Mouse (Mus musculus): ENCODE results near the gene Aifm1. TPM values are rescaled to one million over a fixed set of nuclear protein-coding genes. Genes with fewer than 3 reads are reported as not detected.

Gene Aifm1
- 67.2 and 68.9 TPM in 2 replicates for polyA plus RNA-seq (2015; fragmentation: Nextera tagmentation; extraction: Ambion mirVana)

DNA sequence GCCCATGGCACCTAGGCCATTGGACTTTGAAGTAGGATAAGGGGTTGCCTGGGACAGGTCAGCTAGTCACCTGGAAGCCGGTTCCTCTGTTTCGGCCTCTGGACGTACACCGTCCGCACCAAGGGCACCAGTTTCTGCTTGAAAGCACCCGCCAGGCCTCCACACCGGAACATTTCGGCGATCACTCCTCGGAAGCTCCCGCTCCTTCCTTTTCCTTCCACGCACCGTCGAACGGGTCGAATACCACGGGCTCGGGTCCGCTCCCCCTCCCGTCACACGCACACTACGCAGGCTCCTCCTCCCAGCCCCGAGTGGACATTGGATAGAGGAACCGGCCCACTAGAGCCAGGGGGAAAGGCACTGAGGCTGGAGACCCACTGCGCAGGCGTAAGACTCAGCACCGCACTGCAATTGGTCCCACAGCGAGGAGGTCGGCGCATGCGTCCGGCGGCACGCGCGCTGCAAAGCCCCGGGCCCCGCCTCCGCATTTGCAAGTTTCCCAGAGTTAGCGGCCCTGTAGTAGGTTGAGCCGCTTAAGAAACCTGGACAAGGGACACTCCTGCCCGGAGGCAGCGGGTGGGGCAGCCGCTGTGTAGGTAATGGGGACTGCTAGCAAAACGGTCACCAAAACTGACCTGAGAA lies at the start of gene Aifm1:
Gene Aifm1 (minus strand): TSS at position 398 of the 642 bp plus-strand sequence.
- Histone ChIP-seq H3K27me3 (replicated peaks; ENCODE audit: control insufficient read depth, insufficient read depth, low read length) (no peaks in the 10 kb centered on the region), H3K4me2 (replicated peaks; ENCODE audit: low read depth) (peak within 1 kb of the TSS; percentile 61), H3K4me3 (ENCODE audit: low read depth, low read length) (peak within 1 kb of the TSS; percentile 52), H3K4me1 (replicated peaks; ENCODE audit: control insufficient read depth, insufficient read depth, low read length) (no peaks in the 10 kb centered on the region), H3K9me3 (ENCODE audit: control insufficient read depth) (no peaks in the 10 kb centered on the region), H3K36me3 (ENCODE audit: control insufficient read depth, insufficient read depth) (no peaks in the 10 kb centered on the region), H3K9ac (ENCODE audit: low read depth, low read length) (peak within 1 kb of the TSS; percentile 40), H3K27ac (ENCODE audit: low read depth, low read length) (0 out of 2 replicates have a peak within 1 kb of the TSS, but pooled peaks have one; percentile 1)
- TF ChIP-seq CTCF (IDR thresholded peaks at IDR 0.05; ENCODE audit: low read depth): no peak
- WGBS: 24% methylated on average over 44 of the region's 45 CpGs
- ATAC-seq: peak; percentile 97

DNA sequence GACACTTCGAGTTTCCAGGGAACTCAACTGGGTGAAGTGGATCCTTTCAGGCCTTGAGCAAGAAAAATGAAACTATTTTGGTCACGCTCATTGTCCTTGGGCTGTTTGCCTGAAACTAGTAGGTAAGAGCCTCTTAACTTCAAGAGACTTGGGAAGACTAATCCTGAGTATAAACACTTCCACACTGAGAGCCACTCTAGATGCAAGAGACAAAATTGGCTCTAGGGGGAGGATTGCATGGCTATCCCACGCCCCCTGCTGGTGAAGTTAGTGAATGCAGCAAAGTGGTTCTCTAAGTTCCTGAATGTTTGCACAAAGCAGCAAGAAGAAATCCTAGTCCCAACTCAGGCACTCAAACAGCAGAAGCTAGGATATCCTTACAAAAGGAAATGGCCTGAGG lies 18.8 kb upstream of the Aifm1 start:
- Histone ChIP-seq H3K4me1 (replicated peaks; ENCODE audit: control insufficient read depth, insufficient read depth, low read length) (no peaks in the 10 kb centered on the region), H3K9me3 (ENCODE audit: control insufficient read depth) (no peaks in the 10 kb centered on the region), H3K4me2 (replicated peaks; ENCODE audit: low read depth) (peak overlapping the region; percentile 49), H3K9ac (ENCODE audit: low read depth, low read length) (no peak overlapping the region), H3K27me3 (replicated peaks; ENCODE audit: control insufficient read depth, insufficient read depth, low read length) (no peaks in the 10 kb centered on the region), H3K27ac (ENCODE audit: low read depth, low read length) (no peak overlapping the region), H3K36me3 (ENCODE audit: control insufficient read depth, insufficient read depth) (no peaks in the 10 kb centered on the region), H3K4me3 (ENCODE audit: low read depth, low read length) (no peak overlapping the region)
- peak; percentile 91 for TF ChIP-seq CTCF (IDR thresholded peaks at IDR 0.05; ENCODE audit: low read depth)
- 33% methylated on average over 3 of the region's 3 CpGs for WGBS
- ATAC-seq: no peak

DNA sequence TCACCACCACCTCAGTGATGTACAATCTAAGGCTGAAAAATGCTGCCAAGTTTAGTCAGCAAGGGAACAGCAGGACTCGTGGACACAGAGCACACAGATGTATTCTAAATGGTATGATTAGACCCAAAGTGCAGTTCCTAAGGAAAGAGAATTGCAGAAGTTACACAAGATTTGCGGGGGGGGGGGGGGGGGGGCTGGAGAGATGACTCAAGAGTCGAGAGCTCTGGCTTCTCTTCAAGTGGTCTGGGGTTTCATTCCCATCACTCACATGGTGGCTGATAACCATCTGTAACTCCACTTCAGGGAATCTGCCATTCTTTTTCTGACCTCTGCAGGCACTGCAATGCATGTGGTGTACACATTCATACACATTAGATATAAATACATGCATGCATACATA lies 13.1 kb upstream of the Aifm1 start:
- H3K4me2 ChIP-seq (replicated peaks; ENCODE audit: low read depth): no peak overlapping the region
- no peak for TF ChIP-seq CTCF (IDR thresholded peaks at IDR 0.05; ENCODE audit: low read depth)
- 46% methylated on average over 3 of the region's 3 CpGs for WGBS
- H3K9ac ChIP-seq (ENCODE audit: low read depth, low read length): no peak overlapping the region
- no peaks in the 10 kb centered on the region for H3K27me3 ChIP-seq (replicated peaks; ENCODE audit: control insufficient read depth, insufficient read depth, low read length)
- no peaks in the 10 kb centered on the region for H3K9me3 ChIP-seq (ENCODE audit: control insufficient read depth)
- no peaks in the 10 kb centered on the region for H3K4me1 ChIP-seq (replicated peaks; ENCODE audit: control insufficient read depth, insufficient read depth, low read length)
- no peaks in the 10 kb centered on the region for H3K36me3 ChIP-seq (ENCODE audit: control insufficient read depth, insufficient read depth)
- H3K4me3 ChIP-seq (ENCODE audit: low read depth, low read length): no peak overlapping the region
- no peak for ATAC-seq
- H3K27ac ChIP-seq (ENCODE audit: low read depth, low read length): no peak overlapping the region

DNA sequence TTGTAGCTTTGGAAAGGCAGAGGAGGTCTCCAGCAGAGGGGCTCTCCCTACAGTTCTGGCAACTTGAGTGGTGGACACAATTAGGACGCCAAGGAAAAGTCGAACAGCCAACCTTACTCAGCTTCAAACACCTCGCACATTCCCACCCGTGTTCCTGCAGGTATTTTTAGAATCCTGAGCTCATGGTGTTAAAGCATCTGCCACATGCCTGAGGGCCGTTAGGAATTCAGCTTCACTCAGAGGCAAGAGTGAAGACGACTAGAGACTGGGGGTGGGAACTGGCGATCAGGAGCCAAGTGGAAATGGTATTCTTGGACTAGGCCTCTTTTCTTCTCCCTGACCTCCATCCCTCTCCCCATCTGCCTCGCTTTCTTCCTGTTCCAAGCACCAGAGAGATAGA lies 12.5 kb upstream of the Aifm1 start:
- Histone ChIP-seq H3K36me3 (ENCODE audit: control insufficient read depth, insufficient read depth) (no peaks in the 10 kb centered on the region), H3K4me3 (ENCODE audit: low read depth, low read length) (no peak overlapping the region), H3K9ac (ENCODE audit: low read depth, low read length) (no peak overlapping the region), H3K9me3 (ENCODE audit: control insufficient read depth) (no peaks in the 10 kb centered on the region), H3K4me1 (replicated peaks; ENCODE audit: control insufficient read depth, insufficient read depth, low read length) (no peaks in the 10 kb centered on the region), H3K4me2 (replicated peaks; ENCODE audit: low read depth) (no peak overlapping the region), H3K27me3 (replicated peaks; ENCODE audit: control insufficient read depth, insufficient read depth, low read length) (no peaks in the 10 kb centered on the region), H3K27ac (ENCODE audit: low read depth, low read length) (no peak overlapping the region)
- TF ChIP-seq CTCF (IDR thresholded peaks at IDR 0.05; ENCODE audit: low read depth): no peak
- WGBS: 53% methylated on average over 8 of the region's 8 CpGs
- ATAC-seq: no peak

DNA sequence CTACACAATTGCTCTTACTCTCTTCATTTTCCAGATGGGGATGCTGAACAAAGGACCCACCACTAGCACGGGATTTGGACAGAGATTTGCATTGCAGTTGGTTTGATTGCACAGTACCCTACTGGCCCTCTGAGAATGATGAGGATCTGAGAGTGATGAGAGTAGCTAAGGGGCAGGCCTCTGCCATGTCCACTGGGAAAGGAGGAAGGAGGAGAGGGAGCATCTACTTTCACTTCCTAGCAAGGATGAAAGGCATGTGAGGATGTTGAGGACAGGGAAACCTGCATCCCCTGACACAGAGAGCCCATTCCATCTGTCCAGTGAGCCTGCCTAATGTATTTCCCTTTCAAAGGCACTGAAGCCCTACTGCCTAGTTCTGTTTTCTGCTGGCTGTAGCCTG lies 12.0 kb upstream of the Aifm1 start:
- H3K4me3 ChIP-seq (ENCODE audit: low read depth, low read length): no peak overlapping the region
- no peak overlapping the region for H3K27ac ChIP-seq (ENCODE audit: low read depth, low read length)
- no peak overlapping the region for H3K4me2 ChIP-seq (replicated peaks; ENCODE audit: low read depth)
- no peak for ATAC-seq
- WGBS: 72% methylated on average over 1 of the region's 1 CpGs
- no peaks in the 10 kb centered on the region for H3K36me3 ChIP-seq (ENCODE audit: control insufficient read depth, insufficient read depth)
- no peaks in the 10 kb centered on the region for H3K4me1 ChIP-seq (replicated peaks; ENCODE audit: control insufficient read depth, insufficient read depth, low read length)
- TF ChIP-seq CTCF (IDR thresholded peaks at IDR 0.05; ENCODE audit: low read depth): no peak
- H3K9me3 ChIP-seq (ENCODE audit: control insufficient read depth): no peaks in the 10 kb centered on the region
- H3K9ac ChIP-seq (ENCODE audit: low read depth, low read length): no peak overlapping the region
- no peaks in the 10 kb centered on the region for H3K27me3 ChIP-seq (replicated peaks; ENCODE audit: control insufficient read depth, insufficient read depth, low read length)

DNA sequence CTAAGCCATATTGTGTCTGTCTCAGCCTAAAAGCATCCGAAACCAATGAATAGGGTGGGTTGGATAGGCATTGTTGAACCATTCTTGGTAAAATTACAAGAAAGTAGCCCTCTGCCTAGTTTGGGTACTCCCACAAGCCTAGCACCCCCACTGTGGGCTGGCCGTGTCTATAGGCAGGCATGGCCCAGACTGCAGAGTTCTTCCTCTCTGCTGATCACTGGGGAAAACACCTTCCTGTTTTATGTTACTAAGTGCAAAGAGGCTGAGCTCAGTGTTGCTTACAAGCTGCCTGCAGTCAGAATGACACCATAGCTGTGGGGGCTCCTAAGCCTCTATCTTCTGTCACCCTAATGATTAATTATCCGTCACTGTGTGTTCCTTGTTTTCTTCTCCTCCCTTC lies 10.1 kb upstream of the Aifm1 start:
- no peak overlapping the region for H3K27ac ChIP-seq (ENCODE audit: low read depth, low read length)
- no peaks in the 10 kb centered on the region for H3K36me3 ChIP-seq (ENCODE audit: control insufficient read depth, insufficient read depth)
- 71% methylated on average over 3 of the region's 3 CpGs for WGBS
- no peaks in the 10 kb centered on the region for H3K27me3 ChIP-seq (replicated peaks; ENCODE audit: control insufficient read depth, insufficient read depth, low read length)
- no peaks in the 10 kb centered on the region for H3K9me3 ChIP-seq (ENCODE audit: control insufficient read depth)
- ATAC-seq: no peak
- no peak overlapping the region for H3K4me2 ChIP-seq (replicated peaks; ENCODE audit: low read depth)
- H3K4me1 ChIP-seq (replicated peaks; ENCODE audit: control insufficient read depth, insufficient read depth, low read length): no peaks in the 10 kb centered on the region
- no peak for TF ChIP-seq CTCF (IDR thresholded peaks at IDR 0.05; ENCODE audit: low read depth)
- H3K4me3 ChIP-seq (ENCODE audit: low read depth, low read length): no peak overlapping the region
- H3K9ac ChIP-seq (ENCODE audit: low read depth, low read length): no peak overlapping the region

Measured in intestine, postnatal 0 days (tissue).